Comparison of ENCODE assay signal across 17 mouse cellular contexts in the genomic region with DNA sequence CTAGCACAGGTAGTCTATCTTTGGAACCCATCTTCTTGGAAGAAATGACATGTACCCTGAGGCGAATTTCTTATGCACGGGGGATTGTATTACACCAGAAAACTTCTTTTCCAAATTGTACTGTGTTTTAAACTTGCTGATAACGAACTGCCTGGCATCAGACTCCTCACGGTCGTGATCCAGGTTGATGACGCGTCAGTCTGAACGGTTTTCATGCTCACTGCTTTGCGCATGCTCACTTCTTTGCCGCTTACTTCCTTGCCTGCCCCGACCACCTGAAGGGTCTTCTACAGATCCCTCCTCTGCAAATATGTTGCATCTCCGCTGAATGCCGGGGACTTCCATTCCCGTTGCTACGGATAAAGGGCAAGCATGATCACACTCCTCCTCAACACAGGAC.
"Had no signal": no experiment of that assay in that cellular context is flagged by ENCODE, and none has a peak within 500 bp of the region (broad histone marks: within the 10 kb centered on the region; RNA-seq: fewer than 3 reads in every experiment).

No protein-coding gene starts in this region.

- H3K4me1 ChIP-seq: neural tube, embryonic 12.5 days; neural tube, embryonic 13.5 days; stomach, embryonic 15.5 days had no signal

- H3K4me3 ChIP-seq: neural tube, embryonic 12.5 days; neural tube, embryonic 13.5 days; neural tube, embryonic 15.5 days; stomach, embryonic 15.5 days had no signal

- H3K27me3 ChIP-seq: neural tube, embryonic 12.5 days; neural tube, embryonic 13.5 days; neural tube, embryonic 15.5 days; stomach, embryonic 15.5 days had no signal

- H3K36me3 ChIP-seq: neural tube, embryonic 12.5 days; neural tube, embryonic 13.5 days; neural tube, embryonic 15.5 days; stomach, embryonic 15.5 days had no signal

- H3K27ac ChIP-seq: neural tube, embryonic 12.5 days; neural tube, embryonic 13.5 days; neural tube, embryonic 15.5 days; stomach, embryonic 15.5 days; stomach, postnatal 0 days had no signal

- DNase-seq: retina, postnatal 1 day; right cerebral cortex, adult 18-20 months; right cerebral cortex, postnatal 14 days; right cerebral cortex, postnatal 25 days; right cerebral cortex, postnatal 4 days; spleen, adult 18-20 months; thymus, adult 18-20 months; thymus, adult 2 months; thymus, postnatal 14 days; thymus, postnatal 25 days; thymus, postnatal 36 days; thymus, postnatal 4 days had no signal
